Mouse (Mus musculus) bone marrow macrophage, adult 2 months (primary cell): ENCODE data around the gene Ugt1a10. TPM values are rescaled to one million over a fixed set of nuclear protein-coding genes. Genes with fewer than 3 reads are reported as not detected.

Source experiments
- H3K27ac ChIP-seq: 2 replicates; pipeline ENCODE4 v1.5.1; 2012; ENCODE audit warnings: low read depth, low read length; ENCODE audit not compliant: insufficient read depth
- H3K4me1 ChIP-seq: 2 replicates; pipeline ENCODE4 v1.6.1; 2012; ENCODE audit warnings: low read length; ENCODE audit not compliant: control insufficient read depth, insufficient read depth
- H3K4me3 ChIP-seq: 2 replicates; pipeline ENCODE4 v1.5.1; 2012; ENCODE audit warnings: mild to moderate bottlenecking, low read length, moderate library complexity; ENCODE audit not compliant: insufficient read depth
- CTCF ChIP-seq: IDR thresholded peaks from 2 replicates; pipeline ENCODE4 v1.5.1; 2012; ENCODE audit warnings: low read depth, mild to moderate bottlenecking, low read length, moderate library complexity
- POLR2A ChIP-seq: IDR thresholded peaks from 2 replicates; pipeline ENCODE4 v1.6.1; 2012; ENCODE audit warnings: mild to moderate bottlenecking, low read depth, low read length, borderline replicate concordance
- polyA plus RNA-seq: library from polyadenylated mRNA; stranded (reverse); fragments of >200 nt; gene quantifications from 2 replicates; pipeline ENCODE4 v1.2.4, GENCODE M21; 2012; ENCODE audit not compliant: missing spikeins, insufficient read depth, insufficient read length

The Ugt1a10 gene
- polyA plus RNA-seq, 1 experiment = not detected

DNA sequence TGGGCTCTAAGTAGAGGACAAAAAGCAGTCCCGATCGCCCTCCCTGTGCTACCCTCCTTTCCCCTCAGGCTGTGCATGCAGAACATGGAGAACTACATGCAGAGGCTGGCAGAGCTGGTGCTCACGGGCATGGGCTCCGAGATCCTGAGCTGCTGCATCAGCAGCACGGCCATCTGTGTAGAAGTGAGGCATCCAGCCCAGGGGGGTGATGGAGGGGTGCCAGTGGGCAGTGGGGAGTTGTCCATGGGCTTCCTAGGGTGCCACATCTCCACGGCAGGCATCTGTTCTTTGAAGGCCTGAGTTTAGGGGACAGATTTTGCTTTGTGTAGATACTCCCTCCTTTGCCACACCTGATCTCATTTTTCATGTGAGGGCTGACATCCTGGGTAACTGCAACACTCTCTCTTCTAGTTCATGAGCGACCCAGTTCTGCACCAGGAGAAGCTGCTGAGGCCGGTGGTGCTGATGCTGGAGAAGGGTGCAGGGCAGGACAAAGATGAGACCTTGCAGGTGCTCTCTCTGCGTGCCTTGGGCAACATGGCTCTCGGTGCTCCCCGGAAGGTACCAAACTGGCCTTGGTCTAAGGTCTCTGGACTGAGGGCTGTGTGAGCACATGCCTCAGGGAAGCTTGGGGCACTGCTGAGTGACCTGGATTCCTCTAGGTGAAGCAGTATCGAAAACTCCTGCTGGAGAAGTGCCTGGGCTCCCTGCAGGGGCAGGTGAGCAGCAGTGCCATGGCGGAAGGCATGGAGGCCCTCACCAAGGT lies 201.0 kb downstream of the Ugt1a10 start:
- no peak overlapping the region for H3K4me3 ChIP-seq
- TF ChIP-seq POLR2A = no peak
- no peak for TF ChIP-seq CTCF
- no peak overlapping the region for H3K27ac ChIP-seq
- H3K4me1 ChIP-seq = no peaks in the 10 kb centered on the region

DNA sequence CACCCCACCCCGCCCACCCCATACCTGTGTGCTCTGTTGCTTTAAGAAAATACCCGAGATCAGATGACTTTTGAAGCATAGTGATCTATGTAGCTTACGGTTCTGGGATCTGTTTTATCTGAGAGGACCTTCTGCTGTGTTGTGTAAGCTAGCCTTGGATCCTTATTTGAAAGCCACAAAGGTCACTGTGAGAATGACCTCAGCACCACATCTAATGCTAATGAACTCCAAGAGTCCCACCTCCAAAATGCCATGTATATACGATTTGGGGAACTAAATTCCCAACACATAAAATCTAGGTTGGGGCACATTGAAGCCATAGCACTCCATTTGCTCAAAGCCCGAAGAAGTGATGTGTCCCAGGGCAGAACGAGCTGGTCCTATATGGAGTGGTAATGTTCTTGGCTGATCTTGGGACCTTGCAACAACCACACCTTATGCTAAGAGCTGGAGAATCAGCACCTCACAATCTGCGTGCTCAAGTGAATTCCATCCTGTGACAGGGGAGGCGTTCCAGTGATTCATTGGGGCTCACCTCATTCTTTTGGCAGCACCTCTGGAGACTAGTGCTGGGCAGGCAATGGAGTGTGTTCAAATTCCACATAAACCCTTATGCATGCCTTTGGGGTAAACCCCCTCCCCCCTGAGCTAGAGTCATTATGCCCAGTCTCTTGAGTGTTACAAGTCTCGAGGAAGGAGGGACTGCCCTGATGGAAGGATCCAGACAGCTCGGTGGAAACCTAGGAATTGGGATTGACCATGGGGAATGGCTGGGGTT lies 201.9 kb downstream of the Ugt1a10 start:
- Histone ChIP-seq H3K4me3 (no peak overlapping the region), H3K27ac (no peak overlapping the region), H3K4me1 (peaks cover 3% of the 10 kb centered on the region)
- TF ChIP-seq CTCF = no peak
- no peak for TF ChIP-seq POLR2A

DNA sequence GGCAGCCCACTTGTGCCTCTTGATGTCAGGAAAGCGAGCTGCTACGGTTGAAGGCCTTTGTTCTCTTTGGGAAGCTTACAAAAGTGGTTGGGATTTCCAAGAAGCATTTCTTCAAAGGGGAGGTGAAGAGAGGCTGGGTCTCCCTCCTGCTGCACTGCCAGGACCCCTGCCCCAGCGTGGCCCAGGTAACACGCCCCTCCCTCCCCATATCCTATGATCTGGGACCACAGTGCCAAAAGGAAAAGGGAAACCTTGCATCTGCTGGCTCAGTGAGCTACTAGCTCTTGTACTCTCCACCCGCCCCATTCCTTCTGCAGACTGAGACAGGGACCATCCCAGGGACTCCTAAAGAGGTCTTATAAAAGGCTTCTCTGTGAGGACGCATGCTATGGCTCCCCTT lies 202.5 kb downstream of the Ugt1a10 start:
- TF ChIP-seq CTCF = no peak
- TF ChIP-seq POLR2A = no peak
- H3K4me1 ChIP-seq = peaks cover 9% of the 10 kb centered on the region
- H3K27ac ChIP-seq = no peak overlapping the region
- H3K4me3 ChIP-seq = no peak overlapping the region

DNA sequence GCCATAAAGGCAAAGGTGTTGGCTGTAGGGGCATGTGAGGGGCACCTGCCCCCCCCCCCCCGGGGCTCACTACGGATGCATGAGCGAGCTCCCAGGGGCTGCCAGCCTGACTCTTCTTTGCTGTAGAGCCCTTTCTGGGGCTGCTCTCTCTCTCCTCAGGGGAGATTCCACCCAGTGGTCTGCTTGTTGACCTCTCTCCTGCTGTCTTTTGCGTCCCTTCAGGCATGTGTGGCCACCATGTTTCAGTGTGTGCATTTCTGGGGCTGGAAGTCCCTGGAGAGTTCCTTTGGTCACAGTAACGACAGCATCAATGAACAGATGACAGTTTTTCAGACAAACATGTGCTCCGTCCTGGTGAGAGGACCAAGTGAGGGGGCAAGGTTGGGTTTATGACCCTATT lies 203.2 kb downstream of the Ugt1a10 start:
- Histone ChIP-seq H3K4me1 (peaks cover 12% of the 10 kb centered on the region), H3K4me3 (no peak overlapping the region), H3K27ac (no peak overlapping the region)
- TF ChIP-seq CTCF (no peak), POLR2A (no peak)

DNA sequence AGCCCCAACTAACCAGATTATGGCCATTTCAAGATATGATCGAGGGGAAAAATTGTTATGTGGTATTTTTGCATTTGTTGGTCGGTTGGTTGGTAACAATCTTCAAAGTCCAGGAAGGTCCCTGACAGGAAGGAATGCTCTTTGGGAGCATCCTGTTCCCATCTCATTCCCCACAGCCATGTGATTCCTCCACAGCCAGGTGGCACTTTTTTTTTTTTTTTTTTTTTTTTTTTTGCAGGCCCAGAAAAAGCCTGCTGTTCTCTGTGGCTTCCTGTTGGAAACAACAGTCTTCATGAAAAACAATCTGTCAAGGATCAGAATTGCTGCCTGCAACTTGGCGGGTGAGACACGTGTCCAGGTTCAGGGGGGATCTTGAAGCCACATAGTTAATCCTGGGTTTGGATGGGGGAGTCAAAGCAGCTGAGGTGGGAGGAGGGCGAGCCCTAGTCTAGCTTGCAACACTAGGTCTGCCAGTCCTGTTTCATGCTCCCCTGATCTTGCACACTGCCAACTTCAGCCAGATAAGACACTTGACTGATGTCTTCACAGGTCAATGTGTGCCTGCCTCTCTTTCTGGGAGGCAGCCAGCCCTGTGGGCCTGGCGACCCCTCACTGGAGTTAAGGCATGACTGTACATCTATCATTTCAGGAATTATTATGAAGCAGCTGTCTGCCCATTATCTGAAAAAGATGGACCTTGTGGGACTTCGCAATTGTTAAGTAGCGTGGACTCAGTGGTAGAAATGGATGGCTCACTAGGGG lies 203.9 kb downstream of the Ugt1a10 start:
- Histone ChIP-seq H3K27ac (no peak overlapping the region), H3K4me3 (no peak overlapping the region), H3K4me1 (peaks cover 12% of the 10 kb centered on the region)
- TF ChIP-seq CTCF = no peak
- TF ChIP-seq POLR2A = no peak

DNA sequence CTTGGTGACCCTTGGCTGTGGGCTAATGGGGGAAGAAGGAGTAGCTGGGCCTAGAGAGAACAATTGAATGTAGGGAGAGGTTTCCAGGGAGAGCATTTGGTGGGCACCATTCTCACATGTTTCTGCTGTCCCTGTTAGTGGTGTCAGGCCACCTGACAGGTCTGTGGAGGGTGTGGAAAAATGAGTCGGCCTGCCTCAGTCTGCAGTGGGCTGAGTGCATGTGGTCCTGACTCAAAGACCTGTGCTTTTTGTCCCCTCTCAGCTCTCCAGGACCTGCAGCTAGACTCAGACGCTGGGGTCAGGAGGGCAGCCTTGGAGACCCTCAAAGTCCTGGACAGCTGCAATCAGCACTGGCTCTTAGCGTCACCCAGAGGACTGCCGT lies 204.4 kb downstream of the Ugt1a10 start:
- Histone ChIP-seq H3K4me1 (peaks cover 12% of the 10 kb centered on the region), H3K27ac (no peak overlapping the region), H3K4me3 (no peak overlapping the region)
- TF ChIP-seq CTCF (no peak), POLR2A (no peak)

DNA sequence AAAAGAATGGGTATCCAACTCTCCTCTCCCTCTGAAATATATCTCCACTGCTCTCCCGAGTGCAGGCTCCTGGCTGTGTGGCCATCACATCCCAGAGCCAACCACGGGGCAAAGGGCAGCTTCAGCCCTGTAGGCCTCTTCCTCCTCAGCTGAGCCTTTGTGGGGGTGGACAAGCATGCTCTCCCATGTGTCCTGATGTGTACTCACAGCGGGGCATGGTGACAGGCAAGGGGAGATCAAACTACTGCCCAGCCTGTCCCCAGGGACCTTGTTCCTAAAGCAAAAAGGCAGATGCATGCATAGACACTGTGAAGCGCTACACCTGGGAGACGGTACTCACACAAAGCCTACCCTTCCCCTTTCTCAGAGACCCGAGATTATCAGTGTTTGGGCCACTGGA lies 204.9 kb downstream of the Ugt1a10 start:
- no peak for TF ChIP-seq CTCF
- no peak for TF ChIP-seq POLR2A
- Histone ChIP-seq H3K4me1 (peaks cover 12% of the 10 kb centered on the region), H3K27ac (no peak overlapping the region), H3K4me3 (no peak overlapping the region)

DNA sequence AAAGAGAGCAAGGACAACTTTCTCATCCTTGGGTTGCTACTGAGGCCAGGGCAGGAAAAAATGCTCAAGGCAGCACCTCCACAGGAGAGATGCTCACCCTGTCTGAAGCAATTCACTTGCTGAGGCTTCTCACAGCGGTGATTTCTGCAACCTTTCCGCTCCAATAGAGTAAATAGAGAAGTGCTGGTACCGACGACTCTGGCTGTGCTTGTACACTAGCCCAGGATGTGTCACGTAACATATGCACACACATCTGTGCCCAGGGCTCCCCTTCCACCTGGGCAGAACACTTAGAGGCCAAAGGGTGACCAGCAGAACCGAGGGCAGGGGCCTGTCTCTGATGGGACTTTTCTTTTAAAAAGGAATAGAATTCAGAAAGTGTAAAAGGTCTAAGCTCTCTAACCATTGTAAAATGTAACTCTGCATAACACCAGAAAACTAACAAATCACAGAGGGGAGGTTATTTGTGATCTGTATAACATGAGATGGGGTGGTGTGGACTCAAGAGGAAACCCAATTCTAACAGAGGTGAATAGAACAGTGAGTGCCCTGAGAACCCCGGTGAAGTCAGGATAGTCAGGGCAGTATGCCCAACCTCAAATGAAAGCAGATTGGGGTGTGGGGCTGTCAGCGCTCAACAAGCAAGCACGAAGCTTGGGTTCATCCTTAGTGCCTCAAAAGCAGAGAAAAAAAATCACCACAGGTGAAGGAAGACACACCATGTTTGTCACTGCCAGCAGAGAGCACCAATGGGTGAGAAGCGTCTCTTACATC lies 205.6 kb downstream of the Ugt1a10 start:
- Histone ChIP-seq H3K4me3 (no peak overlapping the region), H3K27ac (no peak overlapping the region), H3K4me1 (peaks cover 12% of the 10 kb centered on the region)
- TF ChIP-seq CTCF (no peak), POLR2A (no peak)

DNA sequence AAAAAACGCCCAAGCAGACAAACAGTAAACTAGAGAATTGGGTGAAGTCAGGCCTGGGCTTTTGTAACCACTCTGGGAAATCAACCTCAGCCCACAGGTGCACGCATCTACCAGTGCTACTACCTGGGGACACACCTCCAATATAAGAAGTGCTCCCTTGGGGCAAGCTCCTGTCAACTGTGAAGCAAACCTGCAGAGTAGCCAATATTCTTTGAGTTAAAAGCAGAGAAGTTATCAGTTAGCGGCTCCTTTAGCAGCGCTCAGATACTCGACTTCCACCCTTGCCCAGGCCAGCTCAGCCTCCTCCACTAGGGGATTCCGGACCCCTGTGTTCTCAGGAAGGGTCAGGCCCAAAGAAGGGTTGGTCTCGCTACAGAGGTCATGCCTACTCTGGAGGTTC lies 206.5 kb downstream of the Ugt1a10 start:
- Histone ChIP-seq H3K27ac (no peak overlapping the region), H3K4me3 (no peak overlapping the region), H3K4me1 (peaks cover 12% of the 10 kb centered on the region)
- TF ChIP-seq CTCF = no peak
- TF ChIP-seq POLR2A = no peak
